Comparison of ENCODE assay signal across 32 mouse cellular contexts in genomic region chr7:68314286-68314685, GRCm38 (mm10). TPM values are rescaled to one million over a fixed set of nuclear protein-coding genes. Genes with fewer than 3 reads are reported as not detected.
"Had no signal": no experiment of that assay in that cellular context is flagged by ENCODE, and none has a peak within 500 bp of the region (broad histone marks: within the 10 kb centered on the region; RNA-seq: fewer than 3 reads in every experiment).

No protein-coding gene starts in this region.

- H3K27me3 ChIP-seq: hindbrain, embryonic 13.5 days; hindbrain, embryonic 15.5 days; kidney, embryonic 15.5 days; limb, embryonic 15.5 days had no signal

- H3K27ac ChIP-seq: gastrocnemius, adult 2 months; heart, embryonic 13.5 days; heart, embryonic 15.5 days; hindbrain, embryonic 13.5 days; hindbrain, embryonic 15.5 days; hindbrain, postnatal 0 days; kidney, embryonic 15.5 days; kidney, postnatal 0 days; limb, embryonic 15.5 days; liver, embryonic 12.5 days; liver, embryonic 14.5 days had no signal

- DNase-seq: gastrocnemius, adult 2 months; gastrocnemius, postnatal 10 days; gastrocnemius, postnatal 25 days; heart, adult 18-20 months; heart, postnatal 14 days; heart, postnatal 36 days; kidney, adult 11 months; kidney, adult 2 months; kidney, adult 9 months; kidney, postnatal 14 days; kidney, postnatal 36 days; layer of hippocampus, adult 9-11 months; layer of hippocampus, postnatal 36 days; left cerebral cortex, postnatal 4 days had no signal

- ATAC-seq: hindbrain, postnatal 0 days; intestine, embryonic 16.5 days; liver, embryonic 12.5 days had no signal

- H3K4me1 ChIP-seq: heart, embryonic 15.5 days; hindbrain, embryonic 13.5 days; hindbrain, embryonic 15.5 days; liver, embryonic 12.5 days had no signal

- H3K4me3 ChIP-seq: gastrocnemius, adult 2 months; heart, embryonic 13.5 days; heart, embryonic 15.5 days; hindbrain, embryonic 13.5 days; hindbrain, embryonic 15.5 days; kidney, embryonic 15.5 days; limb, embryonic 13.5 days; limb, embryonic 15.5 days; liver, embryonic 12.5 days had no signal

RNA-seq across cellular contexts. Expression of gene Pgpep1l, which starts 50.3 kb away (rescaled TPM):
- polyA plus RNA-seq: heart, embryonic 11.5 days; heart, embryonic 13.5 days; hindbrain, embryonic 11.5 days; hindbrain, embryonic 13.5 days; hindbrain, embryonic 15.5 days; hindbrain, postnatal 0 days; intestine, embryonic 14.5 days; intestine, embryonic 16.5 days; large intestine, adult 2 months; limb, embryonic 11.5 days; limb, embryonic 13.5 days; liver, embryonic 12.5 days; liver, embryonic 14.5 days; liver, embryonic 16.5 days had no signal
